Mouse (Mus musculus) liver, adult 2 months (tissue): ENCODE data around the gene Galns. TPM values are rescaled to one million over a fixed set of nuclear protein-coding genes. Genes with fewer than 3 reads are reported as not detected.

Experiments used
- DNase-seq: peaks from one replicate; pipeline ENCODE4 v3.0.0-alpha.2; 2011; ENCODE audit warnings: low read depth, low spot score; ENCODE audit errors: extremely low read depth
- H3K27ac ChIP-seq: fragments of 200-500 bp; replicated peaks from 2 replicates; pipeline ENCODE4 v1.5.1; 2012; ENCODE audit warnings: low read depth, mild to moderate bottlenecking, control low read depth, inconsistent platforms, low read length; ENCODE audit not compliant: insufficient read depth
- H3K27me3 ChIP-seq: fragments of 200-500 bp; 2 replicates; pipeline ENCODE4 v1.6.1; 2012; ENCODE audit warnings: mild to moderate bottlenecking, moderate library complexity, low read length, inconsistent platforms; ENCODE audit not compliant: control insufficient read depth, insufficient read depth
- H3K36me3 ChIP-seq: fragments of 200-500 bp; 2 replicates; pipeline ENCODE4 v1.6.1; 2012; ENCODE audit warnings: low read length, inconsistent platforms; ENCODE audit not compliant: control insufficient read depth, insufficient read depth
- H3K4me1 ChIP-seq: fragments of 200-500 bp; 2 replicates; pipeline ENCODE4 v1.6.1; 2011; ENCODE audit warnings: low read length; ENCODE audit not compliant: control insufficient read depth, insufficient read depth
- H3K4me3 ChIP-seq: fragments of 200-500 bp; 2 replicates; pipeline ENCODE4 v1.5.1; 2011; ENCODE audit warnings: low read depth, mild to moderate bottlenecking, control low read depth, low read length, moderate library complexity; ENCODE audit not compliant: insufficient read depth
- H3K79me2 ChIP-seq: fragments of 200-500 bp; 2 replicates; pipeline ENCODE4 v1.6.1; 2012; ENCODE audit warnings: inconsistent platforms, mild to moderate bottlenecking, low read length, moderate library complexity; ENCODE audit not compliant: control insufficient read depth, insufficient read depth
- H3K9ac ChIP-seq: fragments of 200-500 bp; 2 replicates; pipeline ENCODE4 v1.6.1; 2012; ENCODE audit warnings: low read depth, mild to moderate bottlenecking, control low read depth, inconsistent platforms, low read length
- CTCF ChIP-seq: fragments of 200-500 bp; IDR thresholded peaks from 2 replicates; pipeline ENCODE4 v1.5.1; 2011; ENCODE audit warnings: low read depth, low read length, control low read depth
- POLR2A ChIP-seq: fragments of 200-500 bp; IDR thresholded peaks from 2 replicates; pipeline ENCODE4 v1.6.1; 2011; ENCODE audit warnings: low read length, control low read depth; ENCODE audit not compliant: insufficient read depth; ENCODE audit errors: extremely low read depth
- WGBS: fragments of 180-500 bp; shearing (Covaris S2); methylation state at CpG from one replicate; pipeline ENCODE4 v1.1.7; 2018; 5-methylcytosine and 5-hydroxymethylcytosine counted together
- polyA plus RNA-seq: library from polyadenylated mRNA; depleted of rRNA; stranded (reverse); fragments of >200 nt; gene quantifications from 2 replicates; pipeline ENCODE4 v1.2.3, GENCODE M21; 2012
- total RNA-seq: library from RNA; depleted of rRNA; stranded (reverse); fragments of >200 nt; gene quantifications from 2 replicates; pipeline ENCODE4 v1.2.3, GENCODE M21; 2014

Galns gene
- total and polyA plus RNA-seq, 2 experiments, result 4.1 to 6.6 TPM

- no peak overlapping the region for H3K4me3 ChIP-seq
- peaks cover 3% of the 10 kb centered on the region for H3K4me1 ChIP-seq
- H3K27ac ChIP-seq, result no peak overlapping the region
- no peak overlapping the region for H3K9ac ChIP-seq
- TF ChIP-seq POLR2A, result no peak
- TF ChIP-seq CTCF, result no peak
- DNase-seq, result no peak
- H3K27me3 ChIP-seq, result no peaks in the 10 kb centered on the region
- H3K36me3 ChIP-seq, result no peaks in the 10 kb centered on the region
- H3K79me2 ChIP-seq, result no peaks in the 10 kb centered on the region
- WGBS, result 93% methylated on average over 11 of the region's 12 CpGs
Measured at GRCm38 (mm10) chr8:122606810-122607209, 4.5 kb downstream of the Galns start.

- H3K36me3 ChIP-seq, result no peaks in the 10 kb centered on the region
- H3K9ac ChIP-seq, result no peak overlapping the region
- WGBS, result 84% methylated on average over 4 of the region's 4 CpGs
- H3K4me1 ChIP-seq, result no peaks in the 10 kb centered on the region
- H3K27ac ChIP-seq, result no peak overlapping the region
- no peaks in the 10 kb centered on the region for H3K79me2 ChIP-seq
- H3K4me3 ChIP-seq, result no peak overlapping the region
- no peak for DNase-seq
- no peak for TF ChIP-seq POLR2A
- no peak for TF ChIP-seq CTCF
- no peaks in the 10 kb centered on the region for H3K27me3 ChIP-seq
Measured at GRCm38 (mm10) chr8:122605367-122605766, 5.9 kb downstream of the Galns start.

GRCm38 (mm10) chr8:122604640-122605039 is 6.6 kb downstream of the Galns start:
- 85% methylated on average over 1 of the region's 1 CpGs for WGBS
- no peak for DNase-seq
- Histone ChIP-seq H3K4me3 (no peak overlapping the region), H3K27ac (no peak overlapping the region), H3K9ac (no peak overlapping the region), H3K4me1 (no peaks in the 10 kb centered on the region), H3K36me3 (no peaks in the 10 kb centered on the region), H3K79me2 (no peaks in the 10 kb centered on the region), H3K27me3 (no peaks in the 10 kb centered on the region)
- TF ChIP-seq CTCF, result no peak
- TF ChIP-seq POLR2A, result no peak

- Histone ChIP-seq H3K4me3 (no peak overlapping the region), H3K27me3 (no peaks in the 10 kb centered on the region), H3K27ac (no peak overlapping the region), H3K4me1 (no peaks in the 10 kb centered on the region), H3K79me2 (no peaks in the 10 kb centered on the region), H3K36me3 (no peaks in the 10 kb centered on the region), H3K9ac (no peak overlapping the region)
- no peak for TF ChIP-seq CTCF
- TF ChIP-seq POLR2A, result no peak
- 96% methylated on average over 9 of the region's 9 CpGs for WGBS
- DNase-seq, result no peak
Measured at GRCm38 (mm10) chr8:122600666-122601065, 10.6 kb downstream of the Galns start.

- Histone ChIP-seq H3K4me3 (no peak overlapping the region), H3K27ac (no peak overlapping the region), H3K27me3 (no peaks in the 10 kb centered on the region), H3K9ac (no peak overlapping the region), H3K79me2 (no peaks in the 10 kb centered on the region), H3K4me1 (no peaks in the 10 kb centered on the region), H3K36me3 (no peaks in the 10 kb centered on the region)
- no peak for TF ChIP-seq POLR2A
- TF ChIP-seq CTCF, result no peak
- no peak for DNase-seq
- WGBS, result 86% methylated on average over 4 of the region's 4 CpGs
Measured at GRCm38 (mm10) chr8:122596031-122596430, 15.2 kb downstream of the Galns start.

- Histone ChIP-seq H3K4me3 (no peak overlapping the region), H3K27me3 (no peaks in the 10 kb centered on the region), H3K27ac (no peak overlapping the region), H3K4me1 (no peaks in the 10 kb centered on the region), H3K79me2 (no peaks in the 10 kb centered on the region), H3K9ac (no peak overlapping the region), H3K36me3 (no peaks in the 10 kb centered on the region)
- DNase-seq, result no peak
- WGBS, result 94% methylated on average over 19 of the region's 19 CpGs
- TF ChIP-seq POLR2A, result no peak
- TF ChIP-seq CTCF, result no peak
Measured at GRCm38 (mm10) chr8:122593783-122594507, 17.3 kb downstream of the Galns start.
